Comparison of ENCODE assay signal across 1 mouse cellular context in the genomic region with DNA sequence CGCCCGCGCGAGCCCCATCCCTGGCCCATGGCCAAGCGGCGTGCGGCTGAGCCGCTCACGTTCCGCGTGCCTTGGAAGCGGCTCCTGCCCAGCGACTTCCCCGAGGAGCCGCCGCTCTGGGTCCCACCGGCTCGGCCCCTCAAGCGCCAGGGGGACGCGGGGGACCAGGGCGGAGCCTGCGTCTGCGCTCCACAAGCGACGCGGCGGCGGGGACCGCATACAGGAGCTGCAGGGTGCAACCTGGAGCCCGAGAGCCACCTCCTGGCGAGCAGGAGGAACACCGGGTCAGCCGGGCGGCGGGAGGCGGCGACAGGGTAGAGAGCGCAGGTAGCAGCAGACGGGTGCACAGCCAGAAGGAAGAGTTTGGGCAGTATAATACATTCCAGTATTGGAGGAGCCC.
TF ChIP-seq lines count a peak whose summit lies in the region.

No protein-coding gene starts in this region.

TF ChIP-seq in CH12.LX, 34 proteins besides CTCF, POLR2A, EP300 and RAD21 (continued from another document):
- TF ChIP-seq POLR2AphosphoS2 (IDR thresholded peaks at IDR 0.05; ENCODE audit: low read depth, low read length) (no peak), ELF1 (IDR thresholded peaks at IDR 0.05; ENCODE audit: low read depth, low read length) (no peak), ZC3H11A (IDR thresholded peaks at IDR 0.05; ENCODE audit: low read depth, low read length) (no peak; the same call in 1 of the 2 replicates), CHD1 (IDR thresholded peaks at IDR 0.05; ENCODE audit: low read depth, low read length) (no peak), SMC3 (IDR thresholded peaks at IDR 0.05; ENCODE audit: low read depth, low read length) (peak; percentile 74), NRF1 (IDR thresholded peaks at IDR 0.05; ENCODE audit: low read depth, low read length) (peak; percentile 69)
